Mouse (Mus musculus): ENCODE measurements around the gene Olfr370.

DNA sequence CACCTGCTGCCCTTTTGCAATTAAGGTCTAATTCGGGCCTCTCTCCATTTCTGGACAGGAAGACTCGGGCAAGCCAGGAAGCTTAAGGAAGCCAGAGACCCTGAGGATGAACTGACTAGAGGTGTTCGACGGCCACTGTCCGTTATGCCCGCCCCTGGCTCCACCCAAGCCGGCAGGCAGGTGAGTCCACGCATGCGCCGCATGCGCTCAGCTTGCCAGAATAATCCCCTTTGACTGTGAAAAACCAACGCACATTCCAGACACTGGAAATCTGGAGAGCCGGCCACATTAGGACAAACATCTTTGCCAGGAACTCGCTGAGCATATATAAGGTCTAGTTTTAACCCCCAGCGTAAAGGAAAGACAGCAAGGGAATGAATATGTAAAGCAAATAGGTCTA, 47.7 kb downstream of the Olfr370 start:
- TF ChIP-seq CTCF (IDR thresholded peaks at IDR 0.05; ENCODE audit: low read depth, low read length): no peak
- TF ChIP-seq POLR2A (IDR thresholded peaks at IDR 0.05; ENCODE audit: extremely low read depth, insufficient read depth, low read length): no peak

Measured in liver, adult 2 months (tissue).